Mouse (Mus musculus): ENCODE data around the gene Ctbp1. TPM values are rescaled to one million over a fixed set of nuclear protein-coding genes. Genes with fewer than 3 reads are reported as not detected.

The Ctbp1 gene
- total RNA-seq (2022), result 100 to 1,000 TPM; 255 to 270 (median 268) TPM

- peak; percentile 83 to 88 for DNase-seq (ENCODE audit: low spot score in 2 of 2)
Measured at GRCm38 (mm10) chr5:33274953-33275454, at the start of gene Ctbp1. Ctbp1 (minus strand) TSS chr5:33274994.

GRCm38 (mm10) chr5:33324491-33324890, 49.7 kb upstream of the Ctbp1 start:
- DNase-seq (ENCODE audit: low spot score in 2 of 2), result no peak

- no peak for DNase-seq (ENCODE audit: low spot score in 2 of 2)
Measured at GRCm38 (mm10) chr5:33312192-33312591, 37.4 kb upstream of the Ctbp1 start.

GRCm38 (mm10) chr5:33310704-33311462, 36.1 kb upstream of the Ctbp1 start:
- no peak for DNase-seq (ENCODE audit: low spot score in 2 of 2)

- no peak for DNase-seq (ENCODE audit: low spot score in 2 of 2)
Measured at GRCm38 (mm10) chr5:33301801-33302200, 27.0 kb upstream of the Ctbp1 start.

- no peak for DNase-seq (ENCODE audit: low spot score in 2 of 2)
Measured at GRCm38 (mm10) chr5:33297164-33297563, 22.4 kb upstream of the Ctbp1 start.

- DNase-seq (ENCODE audit: low spot score in 2 of 2), result no peak
Measured at GRCm38 (mm10) chr5:33293796-33294430, 19.1 kb upstream of the Ctbp1 start.

GRCm38 (mm10) chr5:33283951-33284350, 9.2 kb upstream of the Ctbp1 start:
- no peak for DNase-seq (ENCODE audit: low spot score in 2 of 2)

- DNase-seq (ENCODE audit: low spot score in 2 of 2), result no peak
Measured at GRCm38 (mm10) chr5:33281428-33281827, 6.6 kb upstream of the Ctbp1 start.

GRCm38 (mm10) chr5:33278950-33279349, 4.2 kb upstream of the Ctbp1 start:
- no peak for DNase-seq (ENCODE audit: low spot score in 2 of 2)

- no peak for DNase-seq (ENCODE audit: low spot score in 2 of 2)
Measured at GRCm38 (mm10) chr5:33277286-33277685, 2.5 kb upstream of the Ctbp1 start.

GRCm38 (mm10) chr5:33275754-33276153, 960 bp upstream of the Ctbp1 start:
- no peak for DNase-seq (ENCODE audit: low spot score in 2 of 2)

GRCm38 (mm10) chr5:33274085-33274952, 475 bp downstream of the Ctbp1 start:
- DNase-seq (ENCODE audit: low spot score in 2 of 2), result peak; percentile 86 to 91

GRCm38 (mm10) chr5:33273777-33274084, 1.1 kb downstream of the Ctbp1 start:
- DNase-seq (ENCODE audit: low spot score in 2 of 2), result no peak

- DNase-seq (ENCODE audit: low spot score in 2 of 2), result no peak
Measured at GRCm38 (mm10) chr5:33272845-33273776, 1.7 kb downstream of the Ctbp1 start.

GRCm38 (mm10) chr5:33272146-33272545, 2.6 kb downstream of the Ctbp1 start:
- no peak for DNase-seq (ENCODE audit: low spot score in 2 of 2)

GRCm38 (mm10) chr5:33270568-33270967, 4.2 kb downstream of the Ctbp1 start:
- peak; percentile 83 to 92 for DNase-seq (ENCODE audit: low spot score in 2 of 2)

GRCm38 (mm10) chr5:33254416-33254815, 20.4 kb downstream of the Ctbp1 start:
- DNase-seq (ENCODE audit: low spot score in 2 of 2), result no peak

- DNase-seq (ENCODE audit: low spot score in 2 of 2), result no peak
Measured at GRCm38 (mm10) chr5:33248186-33248585, 26.6 kb downstream of the Ctbp1 start.

- no peak for DNase-seq (ENCODE audit: low spot score in 2 of 2)
Measured at GRCm38 (mm10) chr5:33247387-33247786, 27.4 kb downstream of the Ctbp1 start.

- peak; percentile 38 to 63 for DNase-seq (ENCODE audit: low spot score in 2 of 2)
Measured at GRCm38 (mm10) chr5:33245701-33246100, 29.1 kb downstream of the Ctbp1 start.
